Mouse (Mus musculus): ENCODE measurements around the gene Pgap1.
A peak's percentile ranks its signal among the peaks of the same experiment; 100 is the strongest.

Gene Pgap1

DNA sequence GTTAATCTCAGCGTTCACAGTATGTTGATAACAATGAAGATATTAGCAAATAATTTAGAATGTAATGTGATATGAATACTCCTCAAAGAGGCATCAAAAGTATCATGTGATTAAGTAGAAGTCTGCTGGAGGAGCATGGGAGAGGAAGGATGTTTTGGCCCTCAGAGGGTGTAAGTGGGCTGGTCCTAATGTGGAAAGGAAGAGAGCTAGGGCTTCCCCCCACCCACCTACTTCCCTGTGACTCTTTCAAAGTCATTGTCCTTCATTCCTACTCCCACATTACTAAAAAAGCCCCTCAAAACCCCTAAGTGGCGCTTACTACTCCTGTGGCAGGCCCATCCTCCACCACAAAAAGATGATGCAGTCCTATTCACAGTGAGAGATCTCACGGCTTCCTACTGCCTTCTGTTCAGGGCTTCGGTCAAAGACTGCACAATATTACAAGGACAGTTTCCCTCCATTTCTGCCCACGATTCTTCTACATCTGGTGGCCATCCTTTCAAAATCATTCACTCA lies 37.4 kb downstream of the Pgap1 start:
- no peak for DNase-seq

DNA sequence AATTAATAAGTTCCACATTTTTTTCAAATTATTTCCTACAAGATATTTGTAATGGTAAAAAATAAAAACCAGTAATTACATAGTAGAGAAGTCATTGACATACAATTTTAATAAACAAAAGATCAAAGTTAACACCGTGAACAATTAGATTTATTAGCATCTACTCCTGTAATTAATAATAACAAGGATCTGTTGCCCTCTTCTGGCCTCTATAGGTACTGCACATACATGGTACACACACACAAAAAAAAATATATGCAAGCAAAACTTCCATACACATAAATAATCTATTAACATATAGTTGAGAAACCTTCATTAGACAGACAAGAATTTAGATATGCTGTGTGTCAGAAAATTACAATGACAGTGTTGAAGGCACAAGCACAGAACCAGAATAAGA lies 43.6 kb downstream of the Pgap1 start:
- no peak for DNase-seq

DNA sequence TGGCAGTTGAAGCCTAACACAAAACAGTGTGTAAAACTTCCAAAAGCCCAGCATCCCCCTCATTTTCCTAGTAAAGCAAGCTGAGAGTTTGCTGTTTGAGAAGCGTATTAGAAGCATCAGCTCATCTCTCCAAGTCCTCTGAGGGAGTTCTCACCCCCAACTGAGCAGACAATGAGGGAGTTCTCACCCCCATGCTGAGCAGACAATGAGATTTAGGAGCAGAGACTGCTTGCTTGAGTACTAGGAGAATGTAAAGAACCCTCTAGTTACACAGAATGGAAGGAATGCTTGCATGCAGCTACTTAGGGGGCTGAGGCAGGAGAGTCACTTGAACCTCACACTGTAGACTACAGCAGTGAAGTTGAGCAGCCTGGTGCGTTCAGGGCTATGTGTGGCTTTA lies 59.0 kb downstream of the Pgap1 start:
- no peak for DNase-seq

GRCm38 (mm10) chr1:54496254-54496653 lies 61.2 kb downstream of the Pgap1 start:
- DNase-seq = peak; percentile 8

GRCm38 (mm10) chr1:54493496-54493895 lies 64.0 kb downstream of the Pgap1 start:
- DNase-seq = no peak

- no peak for DNase-seq
Measured at GRCm38 (mm10) chr1:54492435-54492841, 65.0 kb downstream of the Pgap1 start.

DNA sequence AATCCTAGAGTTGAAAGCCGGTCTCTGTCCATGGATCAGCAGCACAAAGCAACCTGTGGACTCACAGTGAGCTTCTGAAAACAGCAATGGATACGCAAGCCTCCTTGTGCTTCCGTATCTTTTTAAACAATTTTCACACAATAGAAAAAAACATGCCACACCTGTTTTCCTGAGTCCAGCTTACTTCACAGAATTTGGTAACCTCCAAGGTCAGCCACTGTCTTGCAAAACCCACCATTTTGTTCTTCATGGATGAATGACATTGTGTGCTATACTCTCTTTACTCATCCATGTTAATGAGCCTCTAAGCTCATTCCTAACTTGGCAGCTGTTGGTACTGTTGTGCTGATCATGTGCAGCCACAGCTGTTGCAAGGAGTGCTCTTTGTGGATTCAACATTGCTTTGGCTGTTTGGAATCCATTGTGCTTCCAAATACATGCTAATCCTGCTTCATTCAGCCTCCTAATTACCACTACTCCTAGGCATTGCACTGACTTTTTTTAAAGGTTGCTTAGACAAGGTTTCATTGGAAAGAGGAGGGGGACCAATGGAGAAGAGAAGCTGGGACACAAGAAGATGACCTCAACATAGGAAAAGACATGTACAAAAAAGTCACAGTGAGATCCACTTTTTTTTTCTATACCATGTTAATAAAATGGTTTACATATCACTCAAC lies 72.6 kb downstream of the Pgap1 start:
- no peak for DNase-seq

- no peak for DNase-seq
Measured at GRCm38 (mm10) chr1:54480491-54480890, 77.0 kb downstream of the Pgap1 start.

DNA sequence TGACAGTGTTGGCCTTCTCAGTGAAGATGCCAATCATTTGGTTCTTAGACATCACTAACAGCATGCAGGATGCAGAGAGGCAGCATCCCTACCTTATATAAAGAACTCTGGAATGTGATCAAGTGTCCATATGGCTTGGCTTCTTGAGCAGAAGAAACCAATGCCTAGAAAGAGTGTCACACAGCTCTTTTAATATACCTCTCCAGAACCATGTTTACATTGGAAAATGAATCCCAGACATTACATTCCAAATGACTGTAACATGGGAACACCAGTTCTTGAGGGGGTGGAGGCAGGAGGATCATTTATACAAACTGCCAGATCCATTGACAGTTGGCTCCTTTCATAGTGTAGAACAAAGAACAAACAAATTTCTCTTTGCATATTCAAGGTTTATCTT lies 88.8 kb downstream of the Pgap1 start:
- no peak for DNase-seq

GRCm38 (mm10) chr1:54467366-54467765 lies 90.1 kb downstream of the Pgap1 start:
- DNase-seq = no peak

DNA sequence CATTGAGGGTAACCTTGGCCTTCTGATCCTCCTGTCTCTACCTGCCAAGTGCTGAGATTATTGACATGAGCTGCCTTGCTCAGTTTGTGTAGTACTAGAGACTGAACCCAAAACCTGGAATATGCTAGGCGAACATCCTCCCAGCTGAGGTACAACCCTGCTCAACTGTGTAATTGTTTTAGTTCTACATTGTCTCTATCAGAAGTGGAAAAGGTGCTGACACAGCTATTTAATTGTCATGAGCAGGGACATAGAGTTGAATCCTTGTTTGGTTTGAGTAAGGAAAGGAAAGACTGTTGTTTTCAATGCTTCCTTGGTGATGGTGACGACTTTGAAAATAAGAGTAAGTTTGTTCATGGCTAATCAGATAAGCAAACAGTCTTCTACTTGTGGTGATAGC lies 105.4 kb downstream of the Pgap1 start:
- no peak for DNase-seq

DNA sequence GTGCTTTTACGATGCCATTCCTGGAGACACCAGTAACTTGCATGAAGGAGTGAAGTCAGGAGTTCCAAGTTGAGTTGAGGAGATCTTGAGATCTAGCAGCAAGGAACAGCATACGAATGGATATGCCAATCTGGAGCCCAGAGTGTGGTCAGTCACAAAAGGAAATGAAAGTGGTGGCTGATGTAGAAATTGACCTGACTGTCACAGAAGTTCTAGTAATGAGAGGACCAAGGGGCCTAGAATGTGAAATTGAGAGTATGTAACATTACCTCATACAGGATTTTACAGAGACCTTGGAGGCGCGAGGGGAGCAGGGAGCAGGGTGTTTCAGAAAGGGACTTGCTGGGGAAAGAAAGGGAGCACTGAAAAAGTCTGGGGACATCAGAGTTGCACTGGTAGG lies 108.7 kb downstream of the Pgap1 start:
- no peak for DNase-seq

DNA sequence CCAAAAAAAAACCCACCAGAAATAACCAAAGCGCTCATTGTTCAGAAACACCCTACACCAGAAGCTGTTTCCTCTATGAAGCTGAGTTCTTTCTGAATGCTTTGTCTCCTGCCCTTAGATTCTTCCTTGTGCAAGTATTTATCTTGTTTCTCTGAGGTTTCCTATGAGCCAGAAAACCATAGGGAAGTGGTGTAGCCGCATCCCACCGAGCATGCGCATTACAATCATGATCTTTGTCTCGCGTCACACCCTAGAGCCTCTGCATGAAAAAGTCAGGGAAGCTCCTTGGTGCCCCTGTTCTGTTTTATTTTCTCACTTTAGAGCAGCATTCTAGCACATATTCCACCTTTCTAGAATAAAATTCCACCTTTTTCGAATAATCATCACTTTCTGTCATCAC lies 113.8 kb downstream of the Pgap1 start:
- no peak for DNase-seq

GRCm38 (mm10) chr1:54439080-54439476 lies 118.4 kb downstream of the Pgap1 start:
- no peak for DNase-seq

- DNase-seq = peak; percentile 84
Measured at GRCm38 (mm10) chr1:54438340-54439079, 119.0 kb downstream of the Pgap1 start, which contains the start of gene Gtf3c3. Gene Gtf3c3 (minus strand): TSS chr1:54438971.

Measured in kidney, postnatal 14 days (tissue).